Mouse (Mus musculus) midbrain, embryonic 12.5 days (tissue): Measurements from ENCODE around the gene Snapc5. TPM values are rescaled to one million over a fixed set of nuclear protein-coding genes. Genes with fewer than 3 reads are reported as not detected.

Source experiments
- ATAC-seq: fragments of 200-750 bp; cut with Nextera tagmentation; 2 replicates; pipeline ENCODE4 v1.8.0; 2017; ENCODE audit warnings: low read depth, moderate TSS enrichment, moderate library complexity; ENCODE audit not compliant: low FRiP score
- H3K27ac ChIP-seq: fragments of 300-500 bp; sonication (generic); replicated peaks from 2 replicates; pipeline ENCODE4 v1.5.1; 2016; ENCODE audit warnings: mild to moderate bottlenecking
- H3K27me3 ChIP-seq: fragments of 300-500 bp; sonication (generic); 2 replicates; pipeline ENCODE4 v1.6.1; 2016; ENCODE audit warnings: mild to moderate bottlenecking
- H3K36me3 ChIP-seq: fragments of 300-500 bp; sonication (generic); 2 replicates; pipeline ENCODE4 v1.6.1; 2016
- H3K4me1 ChIP-seq: fragments of 300-500 bp; sonication (generic); 2 replicates; pipeline ENCODE4 v1.6.1; 2016
- H3K4me2 ChIP-seq: fragments of 300-500 bp; sonication (generic); replicated peaks from 2 replicates; pipeline ENCODE4 v1.6.1; 2016; ENCODE audit warnings: mild to moderate bottlenecking, moderate library complexity
- H3K4me3 ChIP-seq: fragments of 300-500 bp; sonication (generic); 2 replicates; pipeline ENCODE4 v1.5.1; 2016; ENCODE audit warnings: mild to moderate bottlenecking
- H3K9ac ChIP-seq: fragments of 300-500 bp; sonication (generic); replicated peaks from 2 replicates; pipeline ENCODE4 v1.6.1; 2016; ENCODE audit warnings: mild to moderate bottlenecking, moderate library complexity
- H3K9me3 ChIP-seq: fragments of 300-500 bp; sonication (generic); 2 replicates; pipeline ENCODE4 v1.6.1; 2016; ENCODE audit warnings: mild to moderate bottlenecking
- WGBS: fragments of 180-500 bp; shearing (Covaris S2); methylation state at CpG from one replicate; pipeline ENCODE4 v1.1.7; 2016; 5-methylcytosine and 5-hydroxymethylcytosine counted together
- microRNA-seq: library from miRNA; unstranded; fragments of <30 nt; microRNA quantifications from one replicate; pipeline ENCODE4, GENCODE M21; 2017
- polyA plus RNA-seq: library from polyadenylated mRNA; unstranded; fragments of >200 nt; fragmentation: Nextera tagmentation; extraction: Ambion mirVana; gene quantifications from 2 replicates; pipeline ENCODE4 v1.2.1, GENCODE M21; 2016

The Snapc5 gene
- polyA plus RNA-seq, 1 experiment from 2014 or later, result 35.4 TPM

DNA sequence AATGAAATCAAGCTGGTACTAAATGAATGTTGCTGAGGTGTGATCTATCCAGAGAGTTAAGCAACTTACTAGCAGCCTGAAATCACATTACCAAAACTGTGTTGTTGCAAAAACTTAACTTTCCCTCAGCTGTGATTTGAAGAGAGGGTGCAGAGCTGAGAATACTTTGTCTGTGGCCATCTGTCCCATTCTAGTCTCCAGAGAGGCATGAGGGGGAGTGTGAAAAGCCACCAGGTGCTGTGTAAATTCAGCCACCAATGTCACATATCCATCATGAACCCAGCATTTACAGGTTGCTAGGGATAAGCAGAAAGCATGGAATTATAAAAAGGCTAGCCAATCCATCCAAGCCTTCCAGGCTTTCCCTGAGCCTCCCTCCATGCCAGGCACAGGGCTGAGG, 49.9 kb downstream of the Snapc5 start:
- H3K4me1 ChIP-seq, result peaks cover 21% of the 10 kb centered on the region
- no peak overlapping the region for H3K9ac ChIP-seq
- no peaks in the 10 kb centered on the region for H3K9me3 ChIP-seq
- H3K36me3 ChIP-seq, result no peaks in the 10 kb centered on the region
- H3K27ac ChIP-seq, result no peak overlapping the region
- H3K4me2 ChIP-seq, result no peak overlapping the region
- ATAC-seq, result no peak
- no peaks in the 10 kb centered on the region for H3K27me3 ChIP-seq
- no peak overlapping the region for H3K4me3 ChIP-seq

- no peaks in the 10 kb centered on the region for H3K27me3 ChIP-seq
- H3K9me3 ChIP-seq, result no peaks in the 10 kb centered on the region
- H3K4me3 ChIP-seq, result no peak overlapping the region
- no peak for ATAC-seq
- no peak overlapping the region for H3K27ac ChIP-seq
- H3K4me2 ChIP-seq, result no peak overlapping the region
- peaks cover 21% of the 10 kb centered on the region for H3K4me1 ChIP-seq
- whole genome bisulfite sequencing, result 75% methylated on average over 5 of the region's 5 CpGs
- no peak overlapping the region for H3K9ac ChIP-seq
- no peaks in the 10 kb centered on the region for H3K36me3 ChIP-seq
Measured at GRCm38 (mm10) chr9:64231171-64231570, 52.1 kb downstream of the Snapc5 start.

DNA sequence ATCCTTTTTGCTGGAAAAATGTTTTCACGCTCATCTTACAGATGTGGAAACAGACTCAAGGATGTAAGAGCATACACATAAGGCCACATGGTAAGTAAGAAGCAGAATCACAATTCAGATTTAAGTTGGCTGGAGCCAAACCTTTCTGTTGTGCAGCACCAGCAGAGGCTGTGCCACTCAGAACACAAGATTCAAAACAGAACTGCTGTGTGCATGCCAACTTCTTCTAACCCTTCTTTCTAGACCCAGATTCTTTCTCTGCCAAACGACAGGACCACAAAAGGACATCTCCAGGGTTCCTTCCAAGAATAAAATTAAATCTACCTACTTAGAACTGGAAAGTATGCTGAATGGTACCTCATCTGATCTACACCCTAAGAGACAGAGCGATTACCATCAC, 52.6 kb downstream of the Snapc5 start:
- H3K9ac ChIP-seq, result no peak overlapping the region
- H3K27me3 ChIP-seq, result no peaks in the 10 kb centered on the region
- no peaks in the 10 kb centered on the region for H3K9me3 ChIP-seq
- WGBS, result 91% methylated on average over 3 of the region's 3 CpGs
- peaks cover 21% of the 10 kb centered on the region for H3K4me1 ChIP-seq
- H3K4me2 ChIP-seq, result no peak overlapping the region
- H3K27ac ChIP-seq, result no peak overlapping the region
- no peak for ATAC-seq
- H3K4me3 ChIP-seq, result no peak overlapping the region
- no peaks in the 10 kb centered on the region for H3K36me3 ChIP-seq

DNA sequence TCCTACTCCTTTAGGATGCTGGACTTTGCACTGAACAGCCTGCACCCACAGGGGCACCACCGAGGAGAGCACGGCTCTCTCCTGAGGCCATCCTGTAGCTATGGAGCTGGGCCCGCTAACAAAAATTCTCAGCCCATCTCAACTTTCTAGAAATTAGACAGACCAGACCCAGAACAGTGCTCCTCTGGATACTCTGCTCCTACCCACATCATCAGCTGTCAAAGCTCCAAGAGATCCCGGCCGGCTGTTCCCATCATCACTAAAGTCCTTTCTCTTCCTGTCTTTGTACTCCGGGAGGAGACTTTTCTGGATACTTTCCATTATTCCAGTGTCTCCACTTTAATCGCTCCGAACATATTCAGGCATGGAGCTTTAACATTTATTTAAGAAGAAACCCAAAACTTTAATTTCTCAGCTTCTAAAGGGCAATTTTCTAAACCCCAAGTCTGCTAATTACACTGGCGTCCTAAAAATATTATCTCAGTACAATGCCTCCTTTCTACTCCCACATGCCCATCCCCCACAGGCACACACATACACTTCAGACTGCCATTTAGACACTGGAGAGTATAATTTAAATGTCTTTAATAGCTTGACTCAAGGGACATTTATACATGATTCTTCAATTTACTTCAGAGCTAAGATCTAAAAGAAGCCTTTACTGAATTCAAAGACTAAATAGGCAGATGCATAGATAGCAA, 53.3 kb downstream of the Snapc5 start:
- H3K4me3 ChIP-seq, result no peak overlapping the region
- H3K9ac ChIP-seq, result no peak overlapping the region
- no peak for ATAC-seq
- no peaks in the 10 kb centered on the region for H3K27me3 ChIP-seq
- WGBS, result 69% methylated on average over 9 of the region's 9 CpGs
- H3K27ac ChIP-seq, result 0 out of 2 replicates have a peak overlapping the region, but pooled peaks have one; percentile 22
- H3K4me1 ChIP-seq, result peaks cover 21% of the 10 kb centered on the region
- no peaks in the 10 kb centered on the region for H3K9me3 ChIP-seq
- H3K4me2 ChIP-seq, result no peak overlapping the region
- no peaks in the 10 kb centered on the region for H3K36me3 ChIP-seq

Small RNAs within 50 kb of the gene (microRNA-seq; reads per million reads assigned to microRNA genes)
- not detected for gene Gm24106

Other genes with a start within 250 kb of the Snapc5 start
- 7.8 TPM in 2 replicates for gene Smad6, start 157.2 kb upstream of the Snapc5 start, polyA plus RNA-seq
- gene Lctl, start 62.1 kb upstream of the Snapc5 start, polyA plus RNA-seq, result not detected in 2 replicates
- gene Zwilch, start 6.2 kb upstream of the Snapc5 start, polyA plus RNA-seq, result 24.8 and 27.9 TPM in 2 replicates
- 799 and 822 TPM in 2 replicates for gene Rpl4, start 5.9 kb upstream of the Snapc5 start, polyA plus RNA-seq
- 2.3 and 2.6 TPM in 2 replicates for gene Uchl4, start 55.9 kb downstream of the Snapc5 start, polyA plus RNA-seq
- 62.1 and 63.7 TPM in 2 replicates for gene Map2k1, start 74.4 kb downstream of the Snapc5 start, polyA plus RNA-seq
- 202 and 203 TPM in 2 replicates for gene Tipin, start 102.3 kb downstream of the Snapc5 start, polyA plus RNA-seq
- gene Dis3l, start 162.0 kb downstream of the Snapc5 start, polyA plus RNA-seq, result 23.8 and 24.0 TPM in 2 replicates
- 6.5 and 7.2 TPM in 2 replicates for gene Megf11, start 206.4 kb downstream of the Snapc5 start, polyA plus RNA-seq